Mouse (Mus musculus): ENCODE data around the gene Grin2a.
A peak's percentile ranks its signal among the peaks of the same experiment; 100 is the strongest.

The Grin2a gene

GRCm38 (mm10) chr16:9994951-9995813, at the start of gene Grin2a:
Gene Grin2a (minus strand): TSS chr16:9995560.
- DNase-seq: peak; percentile 84

GRCm38 (mm10) chr16:10035582-10036215, 40.3 kb upstream of the Grin2a start:
- no peak for DNase-seq

- no peak for DNase-seq
Observed at GRCm38 (mm10) chr16:10033416-10033979, 38.1 kb upstream of the Grin2a start.

GRCm38 (mm10) chr16:10031891-10032290, 36.5 kb upstream of the Grin2a start:
- no peak for DNase-seq

- no peak for DNase-seq
Observed at GRCm38 (mm10) chr16:10026741-10027140, 31.4 kb upstream of the Grin2a start.

GRCm38 (mm10) chr16:10009743-10010142, 14.4 kb upstream of the Grin2a start:
- DNase-seq: no peak

- peak; percentile 98 for DNase-seq
Observed at GRCm38 (mm10) chr16:10005606-10006005, 10.2 kb upstream of the Grin2a start.

- no peak for DNase-seq
Observed at GRCm38 (mm10) chr16:10004096-10004495, 8.7 kb upstream of the Grin2a start.

- no peak for DNase-seq
Observed at GRCm38 (mm10) chr16:10003001-10003400, 7.6 kb upstream of the Grin2a start.

- no peak for DNase-seq
Observed at GRCm38 (mm10) chr16:10001601-10002000, 6.2 kb upstream of the Grin2a start.

GRCm38 (mm10) chr16:9999926-10000325, 4.6 kb upstream of the Grin2a start:
- no peak for DNase-seq

GRCm38 (mm10) chr16:9997931-9998330, 2.6 kb upstream of the Grin2a start:
- no peak for DNase-seq

GRCm38 (mm10) chr16:9995814-9996210, 452 bp upstream of the Grin2a start:
- peak; percentile 34 for DNase-seq

GRCm38 (mm10) chr16:9994041-9994950, 1.1 kb downstream of the Grin2a start:
- no peak for DNase-seq

GRCm38 (mm10) chr16:9993255-9994040, 1.9 kb downstream of the Grin2a start:
- DNase-seq: peak; percentile 91

GRCm38 (mm10) chr16:9992773-9993221, 2.6 kb downstream of the Grin2a start:
- peak; percentile 71 for DNase-seq

GRCm38 (mm10) chr16:9992076-9992772, 3.1 kb downstream of the Grin2a start:
- peak; percentile 42 for DNase-seq

GRCm38 (mm10) chr16:9985041-9985440, 10.3 kb downstream of the Grin2a start:
- no peak for DNase-seq

GRCm38 (mm10) chr16:9980641-9981040, 14.7 kb downstream of the Grin2a start:
- peak; percentile 59 for DNase-seq

GRCm38 (mm10) chr16:9978173-9978572, 17.2 kb downstream of the Grin2a start:
- peak; percentile 61 for DNase-seq

GRCm38 (mm10) chr16:9972705-9973104, 22.7 kb downstream of the Grin2a start:
- DNase-seq: no peak
